Comparison of ENCODE assay signal across 24 mouse cellular contexts in the genomic region with DNA sequence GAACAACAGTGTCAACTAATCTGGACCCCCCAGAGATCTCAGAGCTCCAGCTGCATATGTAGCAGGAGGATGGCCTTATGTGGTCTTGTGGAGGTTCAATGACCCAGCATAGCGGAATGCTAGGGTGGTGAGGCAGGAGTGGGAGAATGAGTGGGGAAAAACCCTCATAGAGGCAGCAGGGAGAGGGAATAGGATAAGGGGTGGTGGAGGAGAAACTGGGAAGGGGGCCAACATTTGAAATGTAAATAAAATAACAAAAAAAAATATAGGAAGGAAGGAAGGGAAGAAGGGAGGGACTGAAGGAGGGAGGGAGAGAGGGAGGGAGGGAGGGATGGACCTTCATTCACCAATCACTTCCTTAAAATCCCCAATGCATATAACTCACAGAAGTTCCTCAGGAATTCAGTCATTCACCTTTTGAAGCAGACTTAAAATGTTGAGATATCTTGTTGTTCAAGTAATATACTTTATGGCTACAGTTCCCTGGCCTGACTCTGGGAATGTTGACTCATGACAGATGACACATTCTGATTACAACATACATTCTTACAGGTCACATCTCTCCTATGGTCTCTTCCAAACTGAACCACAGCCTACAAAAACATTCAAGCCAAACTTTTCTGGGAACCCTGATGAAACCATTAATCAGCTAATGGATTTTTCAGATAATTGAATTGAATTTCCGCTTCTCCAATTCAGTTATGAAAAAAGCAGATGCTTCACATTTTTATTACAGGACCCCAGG.
DNase-seq lines count a peak whose midpoint lies in the region; ATAC-seq and TF ChIP-seq lines count a peak whose summit lies in the region.
"Had no signal": no experiment of that assay in that cellular context is flagged by ENCODE, and none has a peak within 500 bp of the region (broad histone marks: within the 10 kb centered on the region; RNA-seq: fewer than 3 reads in every experiment).

No protein-coding gene starts in this region.

- H3K79me2 ChIP-seq in myocyte (ENCODE audit: control insufficient read depth, insufficient read depth): no peaks in the 10 kb centered on the region

- WGBS in lung, embryonic 14.5 days: 72% methylated on average over 2 of the region's 2 CpGs

- no peak for ATAC-seq in lung, embryonic 14.5 days (ENCODE audit: insufficient read depth)
- peak; percentile 78 for ATAC-seq in Patski
- ATAC-seq: CD4-positive, CD25-positive, alpha-beta regulatory T cell, adult 4 months; forebrain, postnatal 0 days; intestine, postnatal 0 days had no signal

- H3K27ac ChIP-seq in lung, embryonic 14.5 days (ENCODE audit: low read depth): no peak overlapping the region
- H3K27ac ChIP-seq: embryonic facial prominence, embryonic 15.5 days; forebrain, embryonic 12.5 days; heart, embryonic 13.5 days; hindbrain, embryonic 15.5 days had no signal

- H3K9me3 ChIP-seq in lung, embryonic 14.5 days (ENCODE audit: low read depth, low read length): no peaks in the 10 kb centered on the region
- H3K9me3 ChIP-seq: embryonic facial prominence, embryonic 15.5 days; forebrain, embryonic 12.5 days; G1E; heart, embryonic 13.5 days; hindbrain, embryonic 15.5 days had no signal

- no peak overlapping the region for H3K4me2 ChIP-seq in lung, embryonic 14.5 days
- no peak overlapping the region for H3K4me2 ChIP-seq in myocyte (ENCODE audit: low read depth)
- H3K4me2 ChIP-seq: embryonic facial prominence, embryonic 15.5 days; forebrain, embryonic 12.5 days; heart, embryonic 13.5 days; hindbrain, embryonic 15.5 days had no signal

- CTCF ChIA-PET in Patski (lab: Charles Lee): no interaction called here

- no peak overlapping the region for H3ac ChIP-seq in myocyte (ENCODE audit: control insufficient read depth, insufficient read length)

- POLR2A ChIA-PET in Patski (lab: Charles Lee): interaction anchor here (0.7 kb wide), 1 partner anchor 442 kb away, joined by 3 read pairs; no protein-coding TSS in a partner anchor

- H3K4me3 ChIP-seq in lung, embryonic 14.5 days (ENCODE audit: low read depth, low read length): no peak overlapping the region
- H3K4me3 ChIP-seq in myocyte: no peak overlapping the region
- H3K4me3 ChIP-seq: embryonic facial prominence, embryonic 15.5 days; forebrain, embryonic 12.5 days; heart, embryonic 13.5 days; hindbrain, embryonic 15.5 days had no signal

- H3K9ac ChIP-seq in lung, embryonic 14.5 days: no peak overlapping the region
- H3K9ac ChIP-seq: embryonic facial prominence, embryonic 15.5 days; forebrain, embryonic 12.5 days; forebrain, postnatal 0 days; heart, embryonic 13.5 days; hindbrain, embryonic 15.5 days had no signal

- no peak for TF ChIP-seq CTCF in lung, embryonic 14.5 days (IDR thresholded peaks at IDR 0.05; ENCODE audit: low read depth)
- TF ChIP-seq CTCF in Patski (IDR thresholded peaks at IDR 0.05): no peak

- no peak for TF ChIP-seq POLR2A in myocyte (IDR thresholded peaks at IDR 0.05; ENCODE audit: insufficient read length, low read depth)

- DNase-seq in adrenal gland, adult 2 months: peak; percentile 26
- no peak for DNase-seq in adrenal gland, postnatal 4 days (ENCODE audit: low spot score in 2 of 2)
- peak; percentile 19 for DNase-seq in lung, embryonic 14.5 days
- no peak for DNase-seq in lung, postnatal 36 days
- DNase-seq in Patski (ENCODE audit: low read depth, low spot score): peak; percentile 27
- no peak for DNase-seq in spleen, postnatal 36 days (ENCODE audit: low spot score in 2 of 2)
- no peak for DNase-seq in ovary, adult 18-20 months (ENCODE audit: low spot score)
- DNase-seq: adrenal gland, postnatal 36 days; cerebellum, adult 11 months; cerebellum, adult 8-10 months; cerebellum, postnatal 14 days; embryo, embryonic 11 days; gastrocnemius, postnatal 25 days; heart, adult 11 months; heart, postnatal 36 days had no signal

- H3K4me1 ChIP-seq in lung, embryonic 14.5 days (ENCODE audit: insufficient read depth): no peaks in the 10 kb centered on the region
- H3K4me1 ChIP-seq: embryonic facial prominence, embryonic 15.5 days; forebrain, embryonic 12.5 days; heart, embryonic 13.5 days; hindbrain, embryonic 15.5 days had no signal

- no peaks in the 10 kb centered on the region for H3K27me3 ChIP-seq in lung, embryonic 14.5 days (ENCODE audit: insufficient read depth, low read length)
- H3K27me3 ChIP-seq in Patski (no peaks in the 10 kb centered on the region), myocyte (ENCODE audit: control insufficient read depth, insufficient read depth, insufficient read length) (no peaks in the 10 kb centered on the region)
- H3K27me3 ChIP-seq: embryonic facial prominence, embryonic 15.5 days; forebrain, embryonic 12.5 days; heart, embryonic 13.5 days; hindbrain, embryonic 15.5 days had no signal

- no peaks in the 10 kb centered on the region for H3K36me3 ChIP-seq in lung, embryonic 14.5 days (ENCODE audit: insufficient read depth)
- no peaks in the 10 kb centered on the region for H3K36me3 ChIP-seq in myocyte (ENCODE audit: control insufficient read depth, insufficient read depth)
- H3K36me3 ChIP-seq: embryonic facial prominence, embryonic 15.5 days; forebrain, embryonic 12.5 days; G1E; heart, embryonic 13.5 days; hindbrain, embryonic 15.5 days had no signal

- in situ Hi-C loops in Patski (cut with MboI; ENCODE audit: low pct_unique_long_range_greater_than_20kb): loop anchor here (10.0 kb wide), 1 partner anchor 225 kb away; no protein-coding TSS in a partner anchor

TF ChIP-seq in myocyte, 11 proteins besides CTCF, POLR2A, EP300 and RAD21:
- no peak for TF ChIP-seq USF1 (IDR thresholded peaks at IDR 0.05; ENCODE audit: low read depth)
- TF ChIP-seq CEBPB (IDR thresholded peaks at IDR 0.05; ENCODE audit: insufficient read depth, poor library complexity, severe bottlenecking): 0 out of 2 replicates have a peak, but pooled peaks have one; percentile 3

Comparison
In these comparisons a context has a peak if more than half of its experiments do, and no peak if none do; other contexts are left out.
1. DNase-seq: peak in adrenal gland, adult 2 months (single experiment), lung, embryonic 14.5 days (single experiment) and Patski (single experiment); none in adrenal gland, postnatal 4 days (0 of 2), lung, postnatal 36 days (single experiment), spleen, postnatal 36 days (0 of 2) and ovary, adult 18-20 months (single experiment).